Mouse (Mus musculus) MEL (cell line): ENCODE measurements around the gene Lrrc4b. TPM values are rescaled to one million over a fixed set of nuclear protein-coding genes. Genes with fewer than 3 reads are reported as not detected.

Experiments
- DNase-seq: peaks from one replicate; pipeline ENCODE4 v3.0.0; 2011; ENCODE audit warnings: low read depth, low spot score
- H3K27ac ChIP-seq: 2 replicates; pipeline ENCODE4 v1.5.1; 2012; ENCODE audit warnings: low read depth, mild to moderate bottlenecking, control low read depth, low read length, moderate library complexity; ENCODE audit not compliant: control insufficient read depth
- H3K27me3 ChIP-seq, 2 experiments: fragments of 150-350 bp in 1 of 2; sonication (generic) in 1 of 2; 2 replicates each; pipeline ENCODE4 v1.6.1; 2012; ENCODE audit warnings: low read length in 2 of 2, mild to moderate bottlenecking in 2 of 2, improper control_type of control experiment in 1 of 2, moderate library complexity in 1 of 2; ENCODE audit not compliant: insufficient read depth in 2 of 2, control insufficient read depth in 1 of 2
- H3K36me3 ChIP-seq, 2 experiments: 2 replicates each; pipeline ENCODE4 v1.6.1; 2012 to 2014; ENCODE audit warnings: low read length in 2 of 2, improper control_type of control experiment in 1 of 2, inconsistent platforms in 1 of 2, mild to moderate bottlenecking in 1 of 2; ENCODE audit not compliant: insufficient read depth in 2 of 2, control insufficient read depth in 1 of 2
- H3K4me1 ChIP-seq, 2 experiments: fragments of 150-350 bp in 1 of 2; sonication (generic) in 1 of 2; 2 replicates each; pipeline ENCODE4 v1.6.1; 2012; ENCODE audit warnings: low read length in 2 of 2, improper control_type of control experiment in 1 of 2, mild to moderate bottlenecking in 1 of 2; ENCODE audit not compliant: insufficient read depth in 2 of 2, control insufficient read depth in 1 of 2
- H3K4me3 ChIP-seq, 2 experiments: fragments of 150-350 bp in 1 of 2; sonication (generic) in 1 of 2; 2 replicates each; pipeline ENCODE4 v1.5.1; 2012; ENCODE audit warnings: low read depth in 2 of 2, low read length in 2 of 2, mild to moderate bottlenecking in 2 of 2, moderate library complexity in 2 of 2, control low read depth in 1 of 2, improper control_type of control experiment in 1 of 2; ENCODE audit not compliant: control insufficient read depth in 1 of 2, insufficient read depth in 1 of 2
- H3K79me2 ChIP-seq: 2 replicates; pipeline ENCODE4 v1.6.1; 2012; ENCODE audit warnings: mild to moderate bottlenecking, low read length, moderate library complexity; ENCODE audit not compliant: control insufficient read depth, poor library complexity, insufficient read depth
- H3K9ac ChIP-seq: 2 replicates; pipeline ENCODE4 v1.6.1; 2012; ENCODE audit warnings: low read depth, mild to moderate bottlenecking, control low read depth, low read length, moderate library complexity; ENCODE audit not compliant: control insufficient read depth, poor library complexity, severe bottlenecking
- H3K9me3 ChIP-seq: fragments of 150-350 bp; sonication (generic); replicated peaks from 2 replicates; pipeline ENCODE4 v1.6.1; 2012; ENCODE audit warnings: mild to moderate bottlenecking, low read length, improper control_type of control experiment, moderate library complexity; ENCODE audit not compliant: insufficient read depth
- BHLHE40 ChIP-seq: IDR thresholded peaks from 2 replicates; pipeline ENCODE4 v1.6.1; 2012; ENCODE audit warnings: low read depth, mild to moderate bottlenecking, inconsistent platforms, low read length, improper control_type of control experiment, borderline replicate concordance
- CHD2 ChIP-seq: IDR thresholded peaks from 2 replicates; pipeline ENCODE4 v1.6.1; 2011; ENCODE audit warnings: low read length, improper control_type of control experiment
- CTCF ChIP-seq, 3 experiments: IDR thresholded peaks in 2 of 3; conservative IDR thresholded peaks in 1 of 3; 2 replicates each; pipeline ENCODE4 v1.5.1; 2011 to 2012; ENCODE audit warnings: low read length in 3 of 3, low read depth in 2 of 3, mild to moderate bottlenecking in 2 of 3, improper control_type of control experiment in 1 of 3, inconsistent platforms in 1 of 3, mixed read lengths in 1 of 3, moderate library complexity in 1 of 3; ENCODE audit not compliant: control insufficient read depth in 1 of 3, insufficient read depth in 1 of 3, poor library complexity in 1 of 3, severe bottlenecking in 1 of 3
- EP300 ChIP-seq, 2 experiments: IDR thresholded peaks; 2 replicates each; pipeline ENCODE4 v1.6.1; 2011; ENCODE audit warnings: improper control_type of control experiment in 2 of 2, low read length in 2 of 2, low read depth in 1 of 2, mild to moderate bottlenecking in 1 of 2
- ETS1 ChIP-seq: IDR thresholded peaks from 2 replicates; pipeline ENCODE4 v1.6.1; 2012; ENCODE audit warnings: low read depth, mild to moderate bottlenecking, inconsistent platforms, low read length, improper control_type of control experiment, moderate library complexity
- GATA1 ChIP-seq: IDR thresholded peaks from 2 replicates; pipeline ENCODE4 v1.6.1; 2011; ENCODE audit warnings: low read depth, low read length, improper control_type of control experiment
- HCFC1 ChIP-seq: IDR thresholded peaks from 2 replicates; pipeline ENCODE4 v1.6.1; 2012; ENCODE audit warnings: low read depth, mild to moderate bottlenecking, inconsistent platforms, low read length, improper control_type of control experiment, moderate library complexity
- JUND ChIP-seq: IDR thresholded peaks from 2 replicates; pipeline ENCODE4 v1.6.1; 2011; ENCODE audit warnings: low read depth, mild to moderate bottlenecking, improper control_type of control experiment, low read length
- KAT2A ChIP-seq: conservative IDR thresholded peaks from 2 replicates; pipeline ENCODE4 v1.6.1; 2012; ENCODE audit warnings: low read depth, low read length, improper control_type of control experiment, inconsistent platforms
- MXI1 ChIP-seq: IDR thresholded peaks from 2 replicates; pipeline ENCODE4 v1.6.1; 2011; ENCODE audit warnings: mild to moderate bottlenecking, low read depth, low read length, improper control_type of control experiment
- MYB ChIP-seq: IDR thresholded peaks from 2 replicates; pipeline ENCODE4 v1.6.1; 2011; ENCODE audit warnings: mild to moderate bottlenecking, low read depth, low read length, improper control_type of control experiment
- MYC ChIP-seq: IDR thresholded peaks from 2 replicates; pipeline ENCODE4 v1.6.1; 2011; ENCODE audit warnings: low read depth, mild to moderate bottlenecking, low read length, improper control_type of control experiment, moderate library complexity
- NELFE ChIP-seq: IDR thresholded peaks from 2 replicates; pipeline ENCODE4 v1.6.1; 2011; ENCODE audit warnings: low read depth, low read length, improper control_type of control experiment
- POLR2A ChIP-seq, 2 experiments: IDR thresholded peaks; 2 replicates each; pipeline ENCODE4 v1.6.1; 2011 to 2012; ENCODE audit warnings: low read length in 2 of 2, mild to moderate bottlenecking in 2 of 2, control low read depth in 1 of 2, improper control_type of control experiment in 1 of 2, low read depth in 1 of 2, moderate library complexity in 1 of 2; ENCODE audit not compliant: control insufficient read depth in 1 of 2, insufficient read depth in 1 of 2, poor library complexity in 1 of 2
- RCOR1 ChIP-seq: IDR thresholded peaks from 2 replicates; pipeline ENCODE4 v1.6.1; 2012; ENCODE audit warnings: low read depth, mild to moderate bottlenecking, inconsistent platforms, low read length, improper control_type of control experiment
- SIN3A ChIP-seq: IDR thresholded peaks from 2 replicates; pipeline ENCODE4 v1.6.1; 2012; ENCODE audit warnings: low read length, improper control_type of control experiment, inconsistent platforms
- TAL1 ChIP-seq: IDR thresholded peaks from 2 replicates; pipeline ENCODE4 v1.6.1; 2012; ENCODE audit warnings: mild to moderate bottlenecking, inconsistent platforms, low read length, moderate library complexity, mixed read lengths
- TCF12 ChIP-seq: IDR thresholded peaks from 2 replicates; pipeline ENCODE4 v1.6.1; 2014; ENCODE audit warnings: low read depth, mild to moderate bottlenecking, inconsistent platforms, low read length, improper control_type of control experiment, moderate library complexity
- UBTF ChIP-seq: IDR thresholded peaks from 2 replicates; pipeline ENCODE4 v1.6.1; 2012; ENCODE audit warnings: low read depth, mild to moderate bottlenecking, inconsistent platforms, low read length, improper control_type of control experiment, moderate library complexity, borderline replicate concordance; ENCODE audit not compliant: insufficient read depth
- ZC3H11A ChIP-seq: IDR thresholded peaks from 2 replicates; pipeline ENCODE4 v1.6.1; 2012; ENCODE audit warnings: low read depth, mild to moderate bottlenecking, inconsistent platforms, low read length, improper control_type of control experiment
- ZMIZ1 ChIP-seq: IDR thresholded peaks from 2 replicates; pipeline ENCODE4 v1.6.1; 2012; ENCODE audit warnings: low read depth, mild to moderate bottlenecking, inconsistent platforms, low read length, improper control_type of control experiment, moderate library complexity
- polyA plus RNA-seq, 2 experiments: library from polyadenylated mRNA; stranded (reverse) in 1 of 2; unstranded in 1 of 2; fragments of >175 nt in 1 of 2; fragments of >200 nt in 1 of 2; gene quantifications; 2 replicates each; pipeline versions ENCODE4 v1.2.1 to v1.2.4; 2012; ENCODE audit warnings: low replicate concordance in 2 of 2, low read depth in 1 of 2; ENCODE audit not compliant: insufficient read length in 2 of 2, insufficient read depth in 1 of 2, missing spikeins in 1 of 2
- total RNA-seq: library from RNA; depleted of rRNA; stranded (reverse); fragments of 300-350 nt; gene quantifications from 2 replicates; pipeline ENCODE4 v1.2.3, GENCODE M21; 2012

Lrrc4b gene
- total and polyA plus RNA-seq, 3 experiments, result 0.58 to 4.4 TPM; not detected in 1

- DNase-seq, result no peak
- no peaks in the 10 kb centered on the region for H3K36me3 ChIP-seq
- H3K79me2 ChIP-seq, result peaks cover 3% of the 10 kb centered on the region
- no peak overlapping the region for H3K27ac ChIP-seq
- H3K27me3 ChIP-seq, result no peaks in the 10 kb centered on the region
- TF ChIP-seq TAL1 (no peak), TCF12 (no peak), UBTF (no peak), KAT2A (no peak), HCFC1 (no peak), GATA1 (no peak), EP300 (IDR thresholded peaks at IDR 0.05; ENCODE audit: low read depth in 1 of 2, low read length in 2 of 2) (no peak), MYC (no peak), CHD2 (no peak), MYB (no peak), SIN3A (no peak), BHLHE40 (no peak), RCOR1 (no peak), ZMIZ1 (no peak), NELFE (no peak), ETS1 (no peak), CTCF (IDR thresholded peaks at IDR 0.05 in 2 of 3, conservative IDR thresholded peaks at IDR 0.05 in 1 of 3; ENCODE audit: control insufficient read depth in 1 of 3, insufficient read depth in 1 of 3, low read depth in 2 of 3, low read length in 3 of 3, poor library complexity in 1 of 3, severe bottlenecking in 1 of 3) (no peak), MXI1 (no peak), ZC3H11A (no peak)
- TF ChIP-seq, all 39 proteins: peak for 0
- Histone ChIP-seq H3K4me3 (no peak overlapping the region), H3K9ac (no peak overlapping the region), H3K9me3 (no peaks in the 10 kb centered on the region), H3K4me1 (peaks cover 0 to 7% of the 10 kb centered on the region in 2 experiments; a peak in 2 of 4 replicates)
Measured at GRCm38 (mm10) chr7:44463556-44464225, 34.9 kb downstream of the Lrrc4b start.

GRCm38 (mm10) chr7:44464511-44464910 lies 35.7 kb downstream of the Lrrc4b start:
- Histone ChIP-seq H3K27me3 (no peaks in the 10 kb centered on the region), H3K4me1 (peaks cover 0 to 9% of the 10 kb centered on the region in 2 experiments; a peak in 2 of 4 replicates), H3K27ac (no peak overlapping the region), H3K4me3 (no peak overlapping the region), H3K9me3 (no peaks in the 10 kb centered on the region), H3K9ac (no peak overlapping the region), H3K79me2 (peaks cover 3% of the 10 kb centered on the region), H3K36me3 (no peaks in the 10 kb centered on the region)
- no peak for DNase-seq
- TF ChIP-seq KAT2A, result no peak
- TF ChIP-seq POLR2A (IDR thresholded peaks at IDR 0.05; ENCODE audit: control insufficient read depth in 1 of 2, insufficient read depth in 1 of 2, low read depth in 1 of 2, low read length in 2 of 2, poor library complexity in 1 of 2), result no peak
- no peak for TF ChIP-seq ZMIZ1
- TF ChIP-seq MYB, result no peak
- TF ChIP-seq JUND, result no peak
